Mouse (Mus musculus) forebrain, embryonic 12.5 days (tissue): ENCODE measurements at regions not wholly inside any gene's neighbourhood (a gene's known extent, or its start where the extent isn't known, plus 50 kb on each side); places are given as distances from the start of the nearest gene placed in this dataset.

Source experiments
- ATAC-seq: fragments of 200-750 bp; cut with Nextera tagmentation; 2 replicates; pipeline ENCODE4 v1.8.0; 2017; ENCODE audit warnings: moderate TSS enrichment; ENCODE audit not compliant: low FRiP score
- H3K27ac ChIP-seq: fragments of 300-500 bp; sonication (generic); 2 replicates; pipeline ENCODE4 v1.5.1; 2016; ENCODE audit warnings: mild to moderate bottlenecking
- H3K27me3 ChIP-seq: fragments of 300-500 bp; sonication (generic); 2 replicates; pipeline ENCODE4 v1.6.1; 2016; ENCODE audit warnings: mild to moderate bottlenecking
- H3K36me3 ChIP-seq: fragments of 300-500 bp; sonication (generic); replicated peaks from 2 replicates; pipeline ENCODE4 v1.6.1; 2016; ENCODE audit warnings: mild to moderate bottlenecking
- H3K4me1 ChIP-seq: fragments of 300-500 bp; sonication (generic); 2 replicates; pipeline ENCODE4 v1.6.1; 2016
- H3K4me2 ChIP-seq: fragments of 300-500 bp; sonication (generic); 2 replicates; pipeline ENCODE4 v1.6.1; 2016; ENCODE audit warnings: mild to moderate bottlenecking, moderate library complexity
- H3K4me3 ChIP-seq: fragments of 300-500 bp; sonication (generic); replicated peaks from 2 replicates; pipeline ENCODE4 v1.5.1; 2016; ENCODE audit warnings: mild to moderate bottlenecking
- H3K9ac ChIP-seq: fragments of 300-500 bp; sonication (generic); 2 replicates; pipeline ENCODE4 v1.6.1; 2016; ENCODE audit warnings: mild to moderate bottlenecking
- H3K9me3 ChIP-seq: fragments of 300-500 bp; sonication (generic); 2 replicates; pipeline ENCODE4 v1.6.1; 2016
- WGBS: fragments of 180-500 bp; shearing (Covaris S2); methylation state at CpG from one replicate; pipeline ENCODE4 v1.1.7; 2016; 5-methylcytosine and 5-hydroxymethylcytosine counted together

DNA sequence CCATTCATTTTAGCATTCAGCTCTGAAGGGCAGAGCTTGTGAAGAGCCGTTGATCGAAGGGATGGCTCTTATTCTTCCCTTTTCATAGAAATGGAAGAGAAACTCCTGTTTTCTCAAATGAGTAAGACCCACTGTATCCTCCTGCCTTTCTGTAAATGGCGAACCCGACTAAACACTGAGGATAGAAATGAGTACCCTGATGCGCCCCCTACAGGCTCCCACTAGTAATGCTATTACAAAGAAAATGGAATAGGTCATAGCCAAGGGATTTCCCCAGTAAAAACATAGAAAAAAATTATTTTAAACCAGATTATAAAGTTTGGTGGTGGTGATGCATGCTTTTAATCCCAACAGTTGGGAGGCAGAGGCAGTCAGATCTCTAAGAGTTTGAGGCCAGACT lies 162.1 kb downstream of the Etnk1 start:
- no peaks in the 10 kb centered on the region for H3K9me3 ChIP-seq
- no peaks in the 10 kb centered on the region for H3K36me3 ChIP-seq
- no peak overlapping the region for H3K4me2 ChIP-seq
- 82% methylated on average over 5 of the region's 5 CpGs for WGBS
- H3K9ac ChIP-seq: no peak overlapping the region
- no peak overlapping the region for H3K27ac ChIP-seq
- no peak overlapping the region for H3K4me3 ChIP-seq
- no peaks in the 10 kb centered on the region for H3K27me3 ChIP-seq
- H3K4me1 ChIP-seq: peaks cover 6% of the 10 kb centered on the region
- no peak for ATAC-seq

GRCm38 (mm10) chr6:143333493-143333892 lies 166.5 kb downstream of the Etnk1 start:
- Histone ChIP-seq H3K4me3 (no peak overlapping the region), H3K27me3 (no peaks in the 10 kb centered on the region), H3K9me3 (no peaks in the 10 kb centered on the region), H3K4me2 (no peak overlapping the region), H3K27ac (no peak overlapping the region), H3K9ac (no peak overlapping the region), H3K4me1 (no peaks in the 10 kb centered on the region), H3K36me3 (no peaks in the 10 kb centered on the region)
- 92% methylated on average over 8 of the region's 8 CpGs for WGBS
- no peak for ATAC-seq

- no peaks in the 10 kb centered on the region for H3K9me3 ChIP-seq
- no peaks in the 10 kb centered on the region for H3K36me3 ChIP-seq
- H3K4me1 ChIP-seq: no peaks in the 10 kb centered on the region
- 90% methylated on average over 4 of the region's 4 CpGs for WGBS
- H3K27ac ChIP-seq: no peak overlapping the region
- no peak overlapping the region for H3K4me2 ChIP-seq
- no peaks in the 10 kb centered on the region for H3K27me3 ChIP-seq
- H3K9ac ChIP-seq: no peak overlapping the region
- no peak overlapping the region for H3K4me3 ChIP-seq
- ATAC-seq: no peak
Measured at GRCm38 (mm10) chr6:143336574-143336973, 169.6 kb downstream of the Etnk1 start.

GRCm38 (mm10) chr6:143349000-143349399 lies 182.0 kb downstream of the Etnk1 start:
- H3K27ac ChIP-seq: no peak overlapping the region
- H3K27me3 ChIP-seq: no peaks in the 10 kb centered on the region
- ATAC-seq: no peak
- no peak overlapping the region for H3K4me3 ChIP-seq
- 94% methylated on average over 2 of the region's 2 CpGs for WGBS
- H3K9ac ChIP-seq: no peak overlapping the region
- H3K36me3 ChIP-seq: no peaks in the 10 kb centered on the region
- H3K4me2 ChIP-seq: no peak overlapping the region
- H3K9me3 ChIP-seq: no peaks in the 10 kb centered on the region
- H3K4me1 ChIP-seq: no peaks in the 10 kb centered on the region

GRCm38 (mm10) chr6:143359320-143360032 lies 192.5 kb downstream of the Etnk1 start:
- ATAC-seq: peak; percentile 65; the same call in 1 of the 2 replicates

GRCm38 (mm10) chr6:143361149-143361725 lies 194.2 kb downstream of the Etnk1 start:
- Histone ChIP-seq H3K4me3 (no peak overlapping the region), H3K4me1 (no peaks in the 10 kb centered on the region), H3K36me3 (no peaks in the 10 kb centered on the region), H3K27me3 (no peaks in the 10 kb centered on the region), H3K4me2 (no peak overlapping the region), H3K9me3 (no peaks in the 10 kb centered on the region), H3K27ac (no peak overlapping the region), H3K9ac (no peak overlapping the region)
- ATAC-seq: no peak
- WGBS: 79% methylated on average over 5 of the region's 5 CpGs

More at GRCm38 (mm10) chr6:143359320-143360032, 192.5 kb downstream of the Etnk1 start:
- WGBS: 68% methylated on average over 7 of the region's 7 CpGs
- Histone ChIP-seq H3K9me3 (no peaks in the 10 kb centered on the region), H3K4me1 (no peaks in the 10 kb centered on the region), H3K4me2 (no peak overlapping the region), H3K9ac (no peak overlapping the region), H3K27ac (0 out of 2 replicates have a peak overlapping the region, but pooled peaks have one; percentile 46), H3K36me3 (no peaks in the 10 kb centered on the region), H3K27me3 (no peaks in the 10 kb centered on the region), H3K4me3 (no peak overlapping the region)

- Histone ChIP-seq H3K4me1 (no peaks in the 10 kb centered on the region), H3K9me3 (no peaks in the 10 kb centered on the region), H3K36me3 (no peaks in the 10 kb centered on the region), H3K9ac (no peak overlapping the region), H3K4me3 (no peak overlapping the region), H3K27ac (no peak overlapping the region), H3K27me3 (no peaks in the 10 kb centered on the region), H3K4me2 (no peak overlapping the region)
- 94% methylated on average over 2 of the region's 2 CpGs for WGBS
- no peak for ATAC-seq
Measured at GRCm38 (mm10) chr6:143361963-143362362, 194.9 kb downstream of the Etnk1 start.

- no peak overlapping the region for H3K4me3 ChIP-seq
- ATAC-seq: no peak
- H3K4me1 ChIP-seq: peaks cover 6% of the 10 kb centered on the region; the same call in 1 of the 2 replicates
- H3K27ac ChIP-seq: no peak overlapping the region
- 93% methylated on average over 5 of the region's 5 CpGs for WGBS
- H3K9ac ChIP-seq: no peak overlapping the region
- H3K36me3 ChIP-seq: no peaks in the 10 kb centered on the region
- no peaks in the 10 kb centered on the region for H3K9me3 ChIP-seq
- no peaks in the 10 kb centered on the region for H3K27me3 ChIP-seq
- H3K4me2 ChIP-seq: no peak overlapping the region
Measured at GRCm38 (mm10) chr6:143365840-143366239, 198.8 kb downstream of the Etnk1 start.

- 74% methylated on average over 3 of the region's 3 CpGs for WGBS
- peaks cover 15% of the 10 kb centered on the region for H3K4me1 ChIP-seq
- H3K4me3 ChIP-seq: no peak overlapping the region
- no peaks in the 10 kb centered on the region for H3K9me3 ChIP-seq
- H3K36me3 ChIP-seq: no peaks in the 10 kb centered on the region
- H3K27ac ChIP-seq: no peak overlapping the region
- H3K4me2 ChIP-seq: no peak overlapping the region
- no peak overlapping the region for H3K9ac ChIP-seq
- no peak for ATAC-seq
- no peaks in the 10 kb centered on the region for H3K27me3 ChIP-seq
Measured at GRCm38 (mm10) chr6:143367804-143368203, 200.8 kb downstream of the Etnk1 start.

DNA sequence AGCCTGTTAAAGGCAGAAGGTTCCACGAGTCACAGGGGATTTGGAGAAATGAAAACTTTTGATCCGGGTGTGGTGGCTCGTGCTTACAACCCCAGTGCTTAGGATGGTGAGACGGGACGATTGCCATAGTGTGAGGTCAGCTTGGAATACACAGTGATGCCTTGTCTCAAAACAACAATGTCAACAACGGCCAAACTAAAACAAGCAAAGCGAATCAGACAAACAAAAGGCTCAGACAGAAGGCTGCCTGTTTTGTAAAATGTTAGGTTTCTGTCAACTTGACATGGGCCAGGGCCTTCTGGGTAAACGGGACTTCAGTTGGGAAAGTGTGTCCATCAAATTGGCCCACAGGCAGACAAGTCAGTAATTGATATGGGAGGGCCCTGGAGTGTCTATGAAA lies 201.6 kb downstream of the Etnk1 start:
- no peaks in the 10 kb centered on the region for H3K9me3 ChIP-seq
- 79% methylated on average over 8 of the region's 8 CpGs for WGBS
- H3K27ac ChIP-seq: no peak overlapping the region
- no peak overlapping the region for H3K4me3 ChIP-seq
- ATAC-seq: no peak
- H3K4me2 ChIP-seq: no peak overlapping the region
- H3K36me3 ChIP-seq: no peaks in the 10 kb centered on the region
- peaks cover 17% of the 10 kb centered on the region for H3K4me1 ChIP-seq
- H3K27me3 ChIP-seq: no peaks in the 10 kb centered on the region
- H3K9ac ChIP-seq: no peak overlapping the region

DNA sequence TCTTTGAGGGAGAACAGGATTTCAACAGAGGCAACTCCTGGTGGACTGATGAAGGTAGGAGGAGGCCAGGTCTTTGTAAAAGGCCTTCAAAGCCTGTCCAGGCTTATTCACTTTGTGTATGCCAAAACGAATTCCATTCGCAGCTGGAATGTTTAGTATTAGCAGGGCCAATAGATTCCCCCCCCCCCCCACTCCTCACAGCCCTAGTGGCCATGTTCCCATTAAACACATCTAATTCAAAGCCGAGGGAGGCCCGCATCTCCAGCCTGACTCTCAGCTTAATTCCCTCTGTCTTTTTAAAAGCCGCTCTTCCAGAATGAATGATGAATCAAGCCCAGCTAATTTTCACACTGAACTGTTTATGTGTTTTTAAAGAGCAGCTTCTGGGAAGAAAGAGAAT lies 205.5 kb downstream of the Etnk1 start:
- Histone ChIP-seq H3K4me1 (peaks cover 16% of the 10 kb centered on the region), H3K4me3 (no peak overlapping the region), H3K4me2 (no peak overlapping the region), H3K36me3 (no peaks in the 10 kb centered on the region), H3K27me3 (no peaks in the 10 kb centered on the region), H3K9me3 (no peaks in the 10 kb centered on the region), H3K9ac (no peak overlapping the region), H3K27ac (no peak overlapping the region)
- peak; percentile 39; the same call in 1 of the 2 replicates for ATAC-seq
- WGBS: 4% methylated on average over 5 of the region's 5 CpGs

- Histone ChIP-seq H3K27ac (no peak overlapping the region), H3K9me3 (no peaks in the 10 kb centered on the region), H3K27me3 (no peaks in the 10 kb centered on the region), H3K9ac (no peak overlapping the region), H3K36me3 (no peaks in the 10 kb centered on the region), H3K4me2 (no peak overlapping the region), H3K4me3 (no peak overlapping the region), H3K4me1 (peaks cover 12% of the 10 kb centered on the region)
- peak; percentile 64 for ATAC-seq
- 61% methylated on average over 15 of the region's 15 CpGs for WGBS
Measured at GRCm38 (mm10) chr6:143373686-143374273, 206.8 kb downstream of the Etnk1 start.
